In the genomic region with DNA sequence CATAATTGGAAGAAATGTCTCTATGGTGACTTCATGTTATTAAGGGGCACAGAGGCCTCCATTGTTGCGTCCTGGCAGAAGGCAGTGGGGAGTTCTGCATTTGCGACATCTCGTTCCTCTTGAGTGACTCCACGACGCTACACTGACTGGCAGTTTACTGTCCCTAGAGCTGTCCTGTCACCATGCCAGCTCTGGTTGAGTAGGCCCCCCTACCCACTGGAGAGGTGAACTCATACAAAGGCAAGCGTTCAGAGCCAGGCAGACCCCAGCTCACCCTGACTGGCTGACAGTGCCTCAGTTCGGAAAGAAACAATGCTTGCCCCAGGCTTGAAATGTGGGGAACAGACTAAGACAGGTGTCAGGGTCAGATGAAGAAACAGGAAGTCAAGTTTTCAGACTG, we compare ENCODE assay signal across 20 mouse cellular contexts. TPM values are rescaled to one million over a fixed set of nuclear protein-coding genes. Genes with fewer than 3 reads are reported as not detected.
DNase-seq lines count a peak whose midpoint lies in the region; ATAC-seq and TF ChIP-seq lines count a peak whose summit lies in the region.
"Had no signal": no experiment of that assay in that cellular context is flagged by ENCODE, and none has a peak within 500 bp of the region (broad histone marks: within the 10 kb centered on the region; RNA-seq: fewer than 3 reads in every experiment).

No protein-coding gene starts in this region.

- H3K4me3 ChIP-seq in hindbrain, embryonic 10.5 days = no peak overlapping the region
- no peak overlapping the region for H3K4me3 ChIP-seq in hindbrain, embryonic 14.5 days (replicated peaks; ENCODE audit: low read length)
- H3K4me3 ChIP-seq in midbrain, embryonic 14.5 days (replicated peaks; ENCODE audit: low read depth, low read length) = no peak overlapping the region
- no peak overlapping the region for H3K4me3 ChIP-seq in midbrain, embryonic 15.5 days
- H3K4me3 ChIP-seq in hindbrain, postnatal 0 days (ENCODE audit: low read length) = no peak overlapping the region
- H3K4me3 ChIP-seq: embryonic facial prominence, embryonic 10.5 days; erythroblast, embryonic 14.5 days; megakaryocyte, embryonic 14.5 days had no signal

- H3K27ac ChIP-seq in hindbrain, embryonic 10.5 days = peak overlapping the region; percentile 79
- H3K27ac ChIP-seq in hindbrain, embryonic 14.5 days = no peak overlapping the region
- H3K27ac ChIP-seq in midbrain, embryonic 14.5 days (replicated peaks; ENCODE audit: low read depth, low read length) = 0 out of 2 replicates have a peak overlapping the region, but pooled peaks have one; percentile 5
- no peak overlapping the region for H3K27ac ChIP-seq in midbrain, embryonic 15.5 days
- H3K27ac ChIP-seq in hindbrain, postnatal 0 days = no peak overlapping the region
- H3K27ac ChIP-seq: embryonic facial prominence, embryonic 10.5 days; kidney, postnatal 0 days had no signal

- WGBS in hindbrain, embryonic 10.5 days = 40% methylated on average over 7 of the region's 7 CpGs
- 17% methylated on average over 7 of the region's 7 CpGs for WGBS in hindbrain, embryonic 14.5 days
- WGBS in midbrain, embryonic 14.5 days = 33% methylated on average over 7 of the region's 7 CpGs
- 35% methylated on average over 7 of the region's 7 CpGs for WGBS in midbrain, embryonic 15.5 days
- WGBS in hindbrain, postnatal 0 days = 23% methylated on average over 7 of the region's 7 CpGs

- no peak for ATAC-seq in hindbrain, embryonic 14.5 days (ENCODE audit: low FRiP score)
- no peak for ATAC-seq in midbrain, embryonic 14.5 days (ENCODE audit: low FRiP score, low TSS enrichment)
- ATAC-seq in midbrain, embryonic 15.5 days (replicated peaks) = no peak
- no peak for ATAC-seq in hindbrain, postnatal 0 days
- ATAC-seq: intestine, embryonic 16.5 days had no signal

- H3K4me1 ChIP-seq in hindbrain, embryonic 10.5 days (replicated peaks) = peaks cover 56% of the 10 kb centered on the region
- peaks cover 11% of the 10 kb centered on the region for H3K4me1 ChIP-seq in hindbrain, embryonic 14.5 days (replicated peaks; ENCODE audit: control insufficient read depth, insufficient read depth, low read length)
- peaks cover 12% of the 10 kb centered on the region for H3K4me1 ChIP-seq in midbrain, embryonic 14.5 days (ENCODE audit: control insufficient read depth, insufficient read depth, low read length)
- peaks cover 12% of the 10 kb centered on the region for H3K4me1 ChIP-seq in midbrain, embryonic 15.5 days
- peaks cover 3% of the 10 kb centered on the region; the same call in 1 of the 2 replicates for H3K4me1 ChIP-seq in hindbrain, postnatal 0 days (ENCODE audit: insufficient read depth, low read length)

- no peak overlapping the region for H3K4me2 ChIP-seq in hindbrain, embryonic 14.5 days (replicated peaks)
- H3K4me2 ChIP-seq in midbrain, embryonic 14.5 days (ENCODE audit: low read length) = no peak overlapping the region
- H3K4me2 ChIP-seq in midbrain, embryonic 15.5 days = no peak overlapping the region
- H3K4me2 ChIP-seq in hindbrain, postnatal 0 days (ENCODE audit: low read depth, low read length) = no peak overlapping the region
- H3K4me2 ChIP-seq: heart, embryonic 11.5 days had no signal

- no peak for DNase-seq in hindbrain, embryonic 10.5 days (ENCODE audit: low spot score)
- no peak for DNase-seq in hindbrain, embryonic 14.5 days (ENCODE audit: low spot score)
- DNase-seq in midbrain, embryonic 14.5 days = no peak
- peak; percentile 59 for DNase-seq in hindbrain, postnatal 0 days (ENCODE audit: low spot score)
- DNase-seq in spleen, postnatal 36 days (ENCODE audit: low spot score in 2 of 2) = peak; percentile 49 to 50
- DNase-seq in embryo, embryonic 10 days (ENCODE audit: low spot score) = no peak
- no peak for DNase-seq in right cerebral cortex, postnatal 36 days (ENCODE audit: low spot score in 2 of 2)
- DNase-seq: adrenal gland, adult 8-10 months; cerebellum, adult 9-11 months; gastrocnemius, postnatal 14 days; thymus, postnatal 4 days had no signal

- no peaks in the 10 kb centered on the region for H3K27me3 ChIP-seq in hindbrain, embryonic 10.5 days (ENCODE audit: insufficient read depth, poor library complexity, severe bottlenecking)
- no peaks in the 10 kb centered on the region for H3K27me3 ChIP-seq in hindbrain, embryonic 14.5 days (ENCODE audit: control insufficient read depth, insufficient read depth, low read length)
- no peaks in the 10 kb centered on the region for H3K27me3 ChIP-seq in midbrain, embryonic 14.5 days (ENCODE audit: control insufficient read depth, insufficient read depth, low read length)
- H3K27me3 ChIP-seq in midbrain, embryonic 15.5 days (replicated peaks) = no peaks in the 10 kb centered on the region
- H3K27me3 ChIP-seq in hindbrain, postnatal 0 days (ENCODE audit: insufficient read depth, low read length) = no peaks in the 10 kb centered on the region
- H3K27me3 ChIP-seq: megakaryocyte, embryonic 14.5 days had no signal

- H3K36me3 ChIP-seq in hindbrain, embryonic 10.5 days = no peaks in the 10 kb centered on the region
- H3K36me3 ChIP-seq in hindbrain, embryonic 14.5 days (replicated peaks; ENCODE audit: control insufficient read depth, insufficient read depth) = no peaks in the 10 kb centered on the region
- H3K36me3 ChIP-seq in midbrain, embryonic 14.5 days (ENCODE audit: control insufficient read depth, insufficient read depth, low read length) = no peaks in the 10 kb centered on the region
- H3K36me3 ChIP-seq in midbrain, embryonic 15.5 days (replicated peaks) = no peaks in the 10 kb centered on the region
- no peaks in the 10 kb centered on the region for H3K36me3 ChIP-seq in hindbrain, postnatal 0 days (ENCODE audit: insufficient read depth, low read length)
- H3K36me3 ChIP-seq: embryonic facial prominence, embryonic 10.5 days had no signal

- no peaks in the 10 kb centered on the region for H3K9me3 ChIP-seq in hindbrain, embryonic 10.5 days
- H3K9me3 ChIP-seq in hindbrain, embryonic 14.5 days (ENCODE audit: control insufficient read depth, low read length) = no peaks in the 10 kb centered on the region
- H3K9me3 ChIP-seq in midbrain, embryonic 14.5 days (ENCODE audit: control insufficient read depth, low read length) = no peaks in the 10 kb centered on the region
- no peaks in the 10 kb centered on the region for H3K9me3 ChIP-seq in midbrain, embryonic 15.5 days
- no peaks in the 10 kb centered on the region for H3K9me3 ChIP-seq in hindbrain, postnatal 0 days (ENCODE audit: low read length)
- H3K9me3 ChIP-seq: embryonic facial prominence, embryonic 10.5 days; megakaryocyte, embryonic 14.5 days had no signal

- TF ChIP-seq CTCF in hindbrain, postnatal 0 days (IDR thresholded peaks at IDR 0.05; ENCODE audit: low read depth) = no peak

- no peak overlapping the region for H3K9ac ChIP-seq in hindbrain, embryonic 14.5 days
- no peak overlapping the region for H3K9ac ChIP-seq in midbrain, embryonic 14.5 days (replicated peaks; ENCODE audit: low read length)
- H3K9ac ChIP-seq in midbrain, embryonic 15.5 days = no peak overlapping the region
- no peak overlapping the region for H3K9ac ChIP-seq in hindbrain, postnatal 0 days (replicated peaks; ENCODE audit: low read length)

RNA-seq across cellular contexts. Expression of gene E2f1, which starts 4.6 kb away (rescaled TPM):
- polyA plus RNA-seq in hindbrain, embryonic 10.5 days (2016; fragmentation: Nextera tagmentation; extraction: Ambion mirVana) = 41.4 and 43.8 TPM in 2 replicates
- polyA plus RNA-seq in hindbrain, embryonic 14.5 days (2014; fragmentation: Nextera tagmentation; extraction: Ambion mirVana) = 2.2 and 2.4 TPM in 2 replicates
- polyA plus RNA-seq in midbrain, embryonic 14.5 days (2014; fragmentation: Nextera tagmentation; extraction: Ambion mirVana) = 3.1 and 3.2 TPM in 2 replicates
- 5.4 and 7.1 TPM in 2 replicates for polyA plus RNA-seq in midbrain, embryonic 15.5 days (2015; fragmentation: Nextera tagmentation; extraction: Ambion mirVana)
- 6.3 and 6.7 TPM in 2 replicates for total RNA-seq in hindbrain, postnatal 0 days (2014; rRNA removed)
- 8.4 and 8.7 TPM in 2 replicates for polyA plus RNA-seq in hindbrain, postnatal 0 days (2015; fragmentation: Nextera tagmentation; extraction: Ambion mirVana)

RNA-seq across cellular contexts. Expression of gene Necab3, which starts 15.6 kb away (rescaled TPM):
- 9.8 and 16.0 TPM in 2 replicates for polyA plus RNA-seq in hindbrain, embryonic 10.5 days (2016; fragmentation: Nextera tagmentation; extraction: Ambion mirVana)
- polyA plus RNA-seq in hindbrain, embryonic 14.5 days (2014; fragmentation: Nextera tagmentation; extraction: Ambion mirVana) = 13.6 and 15.2 TPM in 2 replicates
- 15.1 and 16.0 TPM in 2 replicates for polyA plus RNA-seq in midbrain, embryonic 14.5 days (2014; fragmentation: Nextera tagmentation; extraction: Ambion mirVana)
- polyA plus RNA-seq in midbrain, embryonic 15.5 days (2015; fragmentation: Nextera tagmentation; extraction: Ambion mirVana) = 15.4 and 18.0 TPM in 2 replicates
- total RNA-seq in hindbrain, postnatal 0 days (2014; rRNA removed) = 35.1 and 52.2 TPM in 2 replicates
- 22.9 and 27.0 TPM in 2 replicates for polyA plus RNA-seq in hindbrain, postnatal 0 days (2015; fragmentation: Nextera tagmentation; extraction: Ambion mirVana)

RNA-seq across cellular contexts. Expression of gene Actl10, which starts 22.7 kb away (rescaled TPM):
- 0.60 and 1.3 TPM in 2 replicates for polyA plus RNA-seq in hindbrain, embryonic 10.5 days (2016; fragmentation: Nextera tagmentation; extraction: Ambion mirVana)
- polyA plus RNA-seq in hindbrain, embryonic 14.5 days (2014; fragmentation: Nextera tagmentation; extraction: Ambion mirVana) = 0.12 and 0.22 TPM in 2 replicates
- 0.19 and 0.28 TPM in 2 replicates for polyA plus RNA-seq in midbrain, embryonic 14.5 days (2014; fragmentation: Nextera tagmentation; extraction: Ambion mirVana)
- polyA plus RNA-seq in midbrain, embryonic 15.5 days (2015; fragmentation: Nextera tagmentation; extraction: Ambion mirVana) = 0.36 and 0.60 TPM in 2 replicates
- total RNA-seq in hindbrain, postnatal 0 days (2014; rRNA removed) = 0.52 TPM in 1 of 2 replicates, not detected in the other
- polyA plus RNA-seq in hindbrain, postnatal 0 days (2015; fragmentation: Nextera tagmentation; extraction: Ambion mirVana) = 0.23 TPM in 1 of 2 replicates, not detected in the other
- total RNA-seq: gastrocnemius, postnatal 14 days; heart, postnatal 25 days had no signal
- polyA plus RNA-seq: heart, embryonic 11.5 days; intestine, embryonic 16.5 days; kidney, postnatal 0 days; small intestine, adult 2 months had no signal

RNA-seq across cellular contexts. Expression of gene 1700003F12Rik, which starts 27.4 kb away (rescaled TPM):
- 9.5 and 10.0 TPM in 2 replicates for polyA plus RNA-seq in hindbrain, embryonic 10.5 days (2016; fragmentation: Nextera tagmentation; extraction: Ambion mirVana)
- polyA plus RNA-seq in hindbrain, embryonic 14.5 days (2014; fragmentation: Nextera tagmentation; extraction: Ambion mirVana) = 1.5 and 1.6 TPM in 2 replicates
- 1.1 and 2.1 TPM in 2 replicates for polyA plus RNA-seq in midbrain, embryonic 14.5 days (2014; fragmentation: Nextera tagmentation; extraction: Ambion mirVana)
- polyA plus RNA-seq in midbrain, embryonic 15.5 days (2015; fragmentation: Nextera tagmentation; extraction: Ambion mirVana) = 1.8 and 2.1 TPM in 2 replicates
- total RNA-seq in hindbrain, postnatal 0 days (2014; rRNA removed) = 0.90 and 1.9 TPM in 2 replicates
- 3.9 and 4.0 TPM in 2 replicates for polyA plus RNA-seq in hindbrain, postnatal 0 days (2015; fragmentation: Nextera tagmentation; extraction: Ambion mirVana)
- total RNA-seq: heart, postnatal 25 days had no signal
- polyA plus RNA-seq: erythroblast, embryonic 14.5 days had no signal

RNA-seq across cellular contexts. Expression of gene Pxmp4, which starts 29.2 kb away (rescaled TPM):
- polyA plus RNA-seq in hindbrain, embryonic 10.5 days (2016; fragmentation: Nextera tagmentation; extraction: Ambion mirVana) = 14.5 and 16.9 TPM in 2 replicates
- 17.3 and 18.5 TPM in 2 replicates for polyA plus RNA-seq in hindbrain, embryonic 14.5 days (2014; fragmentation: Nextera tagmentation; extraction: Ambion mirVana)
- 14.2 and 15.0 TPM in 2 replicates for polyA plus RNA-seq in midbrain, embryonic 14.5 days (2014; fragmentation: Nextera tagmentation; extraction: Ambion mirVana)
- polyA plus RNA-seq in midbrain, embryonic 15.5 days (2015; fragmentation: Nextera tagmentation; extraction: Ambion mirVana) = 15.7 and 15.9 TPM in 2 replicates
- 24.8 and 31.1 TPM in 2 replicates for total RNA-seq in hindbrain, postnatal 0 days (2014; rRNA removed)
- polyA plus RNA-seq in hindbrain, postnatal 0 days (2015; fragmentation: Nextera tagmentation; extraction: Ambion mirVana) = 21.9 and 24.1 TPM in 2 replicates

Comparison
In these comparisons a context has a peak if more than half of its experiments do, and no peak if none do; other contexts are left out.
1. DNase-seq: peak in hindbrain, postnatal 0 days (single experiment) and spleen, postnatal 36 days (2 of 2); none in hindbrain, embryonic 10.5 days (single experiment), hindbrain, embryonic 14.5 days (single experiment), midbrain, embryonic 14.5 days (single experiment), embryo, embryonic 10 days (single experiment) and right cerebral cortex, postnatal 36 days (0 of 2).
2. H3K27ac ChIP-seq: peak in hindbrain, embryonic 10.5 days (single experiment) and midbrain, embryonic 14.5 days (single experiment); none in hindbrain, embryonic 14.5 days (single experiment), midbrain, embryonic 15.5 days (single experiment) and hindbrain, postnatal 0 days (single experiment).